Mouse (Mus musculus) thymus, adult 2 months (tissue): ENCODE data around the gene Klhl2. TPM values are rescaled to one million over a fixed set of nuclear protein-coding genes. Genes with fewer than 3 reads are reported as not detected.
A peak's percentile ranks its signal among the peaks of the same experiment; 100 is the strongest.

ENCODE experiments used
- DNase-seq: peaks from one replicate; pipeline ENCODE4 v3.0.0; 2021
- H3K27ac ChIP-seq: fragments of 200-500 bp; 2 replicates; pipeline ENCODE4 v1.5.1; 2012; ENCODE audit warnings: low read length, control low read depth; ENCODE audit not compliant: control insufficient read depth, insufficient read depth
- H3K27me3 ChIP-seq: fragments of 200-500 bp; 2 replicates; pipeline ENCODE4 v1.6.1; 2012; ENCODE audit warnings: mild to moderate bottlenecking, low read length, moderate library complexity, mixed read lengths; ENCODE audit not compliant: control insufficient read depth, insufficient read depth
- H3K36me3 ChIP-seq: fragments of 200-500 bp; 2 replicates; pipeline ENCODE4 v1.6.1; 2012; ENCODE audit warnings: mild to moderate bottlenecking, low read length, moderate library complexity; ENCODE audit not compliant: control insufficient read depth, insufficient read depth
- H3K4me1 ChIP-seq: fragments of 200-500 bp; replicated peaks from 2 replicates; pipeline ENCODE4 v1.6.1; 2012; ENCODE audit warnings: low read length; ENCODE audit not compliant: control insufficient read depth, insufficient read depth
- H3K4me3 ChIP-seq: fragments of 200-500 bp; 2 replicates; pipeline ENCODE4 v1.5.1; 2012; ENCODE audit warnings: mild to moderate bottlenecking, low read length, control low read depth, moderate library complexity; ENCODE audit not compliant: control insufficient read depth, insufficient read depth
- CTCF ChIP-seq: fragments of 200-500 bp; IDR thresholded peaks from 2 replicates; pipeline ENCODE4 v1.5.1; 2012; ENCODE audit warnings: mild to moderate bottlenecking, control low read depth, low read length, moderate library complexity, borderline replicate concordance; ENCODE audit not compliant: control insufficient read depth, poor library complexity, insufficient read depth; ENCODE audit errors: extremely low read depth
- POLR2A ChIP-seq: fragments of 200-500 bp; IDR thresholded peaks from 2 replicates; pipeline ENCODE4 v1.6.1; 2012; ENCODE audit warnings: mild to moderate bottlenecking, low read length, control low read depth, moderate library complexity; ENCODE audit not compliant: control insufficient read depth, poor library complexity, insufficient read depth; ENCODE audit errors: extremely low read depth
- WGBS: fragments of 180-500 bp; shearing (Covaris S2); methylation state at CpG from one replicate; pipeline ENCODE4 v1.1.7; 2018; 5-methylcytosine and 5-hydroxymethylcytosine counted together
- polyA plus RNA-seq: library from polyadenylated mRNA; depleted of rRNA; stranded (reverse); fragments of >200 nt; gene quantifications from 2 replicates; pipeline ENCODE4 v1.2.3, GENCODE M21; 2012

Gene Klhl2
- polyA plus RNA-seq, 1 experiment, result 8.2 TPM

GRCm38 (mm10) chr8:64870218-64870617, 20.4 kb upstream of the Klhl2 start:
- no peak overlapping the region for H3K4me3 ChIP-seq
- no peaks in the 10 kb centered on the region for H3K36me3 ChIP-seq
- no peak for DNase-seq
- 82% methylated on average over 2 of the region's 2 CpGs for WGBS
- TF ChIP-seq CTCF (no peak), POLR2A (no peak)
- H3K27me3 ChIP-seq, result no peaks in the 10 kb centered on the region
- H3K27ac ChIP-seq, result no peak overlapping the region
- H3K4me1 ChIP-seq, result peaks cover 7% of the 10 kb centered on the region; the same call in 1 of the 2 replicates

DNA sequence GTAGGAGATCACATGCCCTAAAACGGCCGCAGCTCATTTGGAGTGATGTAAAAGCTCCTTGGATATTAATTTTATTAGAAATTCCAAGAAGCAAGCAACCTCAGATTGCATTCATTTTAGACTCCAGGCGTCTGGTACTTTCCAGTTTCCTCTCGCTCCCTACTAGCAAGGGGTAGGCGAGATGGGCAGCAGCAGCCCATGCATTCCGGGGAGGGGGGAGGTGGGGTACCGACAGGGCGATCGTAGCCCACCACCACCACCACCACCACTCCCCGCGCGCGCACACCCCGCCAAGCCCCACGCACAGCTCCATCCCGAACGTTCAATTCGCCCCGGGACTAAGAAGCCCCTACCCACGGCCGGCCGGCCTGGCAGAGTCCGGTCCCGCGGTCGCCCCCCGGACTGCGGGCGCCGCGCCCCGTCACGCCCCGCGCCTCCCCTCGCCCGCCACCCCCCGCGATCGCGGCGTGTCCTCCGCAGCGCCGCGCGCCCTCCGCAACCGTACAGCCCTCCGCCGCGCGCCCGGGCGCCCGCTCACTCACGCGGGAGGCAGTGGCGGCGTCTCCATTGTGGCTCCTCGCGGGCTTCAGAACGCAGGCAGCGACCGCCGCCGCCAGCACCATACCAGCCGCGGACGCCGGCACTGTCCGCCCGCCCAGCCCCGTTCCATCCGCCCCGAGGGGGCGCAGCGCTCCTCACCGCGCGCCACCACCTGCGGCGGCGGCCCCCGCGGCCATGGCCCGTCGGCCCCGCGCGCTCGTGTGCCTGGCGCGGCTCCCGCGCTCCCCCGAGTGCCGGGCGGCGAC, 523 bp downstream of the Klhl2 start:
- H3K27ac ChIP-seq, result no peak overlapping the region
- peak overlapping the region; percentile 73 for H3K4me3 ChIP-seq
- no peaks in the 10 kb centered on the region; the same call in 1 of the 2 replicates for H3K27me3 ChIP-seq
- under 1% methylated on average over 92 of the region's 100 CpGs for WGBS
- peaks cover 10% of the 10 kb centered on the region for H3K4me1 ChIP-seq
- DNase-seq, result peak; percentile 49
- H3K36me3 ChIP-seq, result no peaks in the 10 kb centered on the region
- TF ChIP-seq POLR2A, result no peak
- no peak for TF ChIP-seq CTCF

- TF ChIP-seq POLR2A (no peak), CTCF (no peak)
- H3K36me3 ChIP-seq, result no peaks in the 10 kb centered on the region
- peaks cover 10% of the 10 kb centered on the region for H3K4me1 ChIP-seq
- WGBS, result 50% methylated on average over 8 of the region's 8 CpGs
- no peak overlapping the region for H3K27ac ChIP-seq
- H3K27me3 ChIP-seq, result no peaks in the 10 kb centered on the region; the same call in 1 of the 2 replicates
- no peak for DNase-seq
- H3K4me3 ChIP-seq, result no peak overlapping the region
These were observed 1.5 kb downstream of the Klhl2 start for GRCm38 (mm10) chr8:64848245-64848785.

GRCm38 (mm10) chr8:64847650-64848049, 2.2 kb downstream of the Klhl2 start:
- Histone ChIP-seq H3K4me3 (no peak overlapping the region), H3K4me1 (peaks cover 10% of the 10 kb centered on the region), H3K27me3 (no peaks in the 10 kb centered on the region; the same call in 1 of the 2 replicates), H3K27ac (no peak overlapping the region), H3K36me3 (no peaks in the 10 kb centered on the region)
- TF ChIP-seq CTCF, result no peak
- TF ChIP-seq POLR2A, result no peak
- WGBS, result 66% methylated on average over 2 of the region's 2 CpGs
- no peak for DNase-seq

GRCm38 (mm10) chr8:64847241-64847640, 2.6 kb downstream of the Klhl2 start:
- no peak overlapping the region for H3K4me3 ChIP-seq
- no peak overlapping the region for H3K27ac ChIP-seq
- TF ChIP-seq POLR2A (no peak), CTCF (no peak)
- DNase-seq, result no peak
- 66% methylated on average over 2 of the region's 2 CpGs for WGBS
- peaks cover 10% of the 10 kb centered on the region for H3K4me1 ChIP-seq
- no peaks in the 10 kb centered on the region; the same call in 1 of the 2 replicates for H3K27me3 ChIP-seq
- H3K36me3 ChIP-seq, result no peaks in the 10 kb centered on the region

- Histone ChIP-seq H3K36me3 (no peaks in the 10 kb centered on the region), H3K27ac (no peak overlapping the region), H3K4me3 (no peak overlapping the region), H3K27me3 (no peaks in the 10 kb centered on the region; the same call in 1 of the 2 replicates), H3K4me1 (peaks cover 7% of the 10 kb centered on the region)
- DNase-seq, result no peak
- TF ChIP-seq CTCF (no peak), POLR2A (no peak)
- 90% methylated on average over 7 of the region's 7 CpGs for WGBS
These were observed 4.5 kb downstream of the Klhl2 start for GRCm38 (mm10) chr8:64845314-64845713.
